Mouse (Mus musculus) forebrain, embryonic 10.5 days (tissue): ENCODE results near the gene Prrt1. TPM values are rescaled to one million over a fixed set of nuclear protein-coding genes. Genes with fewer than 3 reads are reported as not detected.

Source experiments
- DNase-seq: peaks from one replicate; pipeline ENCODE4 v3.0.0-alpha.2; 2017; ENCODE audit warnings: low spot score; ENCODE audit errors: extremely low spot score
- H3K27ac ChIP-seq: fragments of 300-500 bp; sonication (generic); 2 replicates; pipeline ENCODE4 v1.5.1; 2016; ENCODE audit warnings: mild to moderate bottlenecking
- H3K27me3 ChIP-seq: fragments of 300-500 bp; sonication (generic); 2 replicates; pipeline ENCODE4 v1.6.1; 2016; ENCODE audit warnings: mild to moderate bottlenecking; ENCODE audit not compliant: poor library complexity, severe bottlenecking
- H3K36me3 ChIP-seq: fragments of 300-500 bp; sonication (generic); replicated peaks from 2 replicates; pipeline ENCODE4 v1.6.1; 2016; ENCODE audit warnings: mild to moderate bottlenecking, moderate library complexity
- H3K4me1 ChIP-seq: fragments of 300-500 bp; sonication (generic); 2 replicates; pipeline ENCODE4 v1.6.1; 2016
- H3K4me3 ChIP-seq: fragments of 300-500 bp; sonication (generic); 2 replicates; pipeline ENCODE4 v1.5.1; 2016; ENCODE audit warnings: mild to moderate bottlenecking, moderate library complexity
- H3K9me3 ChIP-seq: fragments of 300-500 bp; sonication (generic); 2 replicates; pipeline ENCODE4 v1.6.1; 2016; ENCODE audit warnings: mild to moderate bottlenecking, moderate library complexity
- WGBS: fragments of 180-500 bp; shearing (Covaris S2); methylation state at CpG from one replicate; pipeline ENCODE4 v1.1.7; 2016; 5-methylcytosine and 5-hydroxymethylcytosine counted together
- polyA plus RNA-seq: library from polyadenylated mRNA; unstranded; fragments of >200 nt; fragmentation: Nextera tagmentation; extraction: Ambion mirVana; gene quantifications from 2 replicates; pipeline ENCODE4 v1.2.1, GENCODE M21; 2016

Prrt1 gene
- polyA plus RNA-seq, 1 experiment from 2014 or later = 0.62 TPM

GRCm38 (mm10) chr17:34674524-34675204 lies 45.3 kb downstream of the Prrt1 start:
- Histone ChIP-seq H3K4me3 (no peak overlapping the region), H3K27ac (no peak overlapping the region), H3K36me3 (no peaks in the 10 kb centered on the region), H3K27me3 (peaks cover 85% of the 10 kb centered on the region), H3K4me1 (peaks cover 22% of the 10 kb centered on the region), H3K9me3 (no peaks in the 10 kb centered on the region)
- WGBS = 73% methylated on average over 11 of the region's 11 CpGs
- no peak for DNase-seq

GRCm38 (mm10) chr17:34675205-34676092 lies 46.1 kb downstream of the Prrt1 start:
- Histone ChIP-seq H3K27me3 (peaks cover 85% of the 10 kb centered on the region), H3K27ac (no peak overlapping the region), H3K9me3 (no peaks in the 10 kb centered on the region), H3K4me3 (no peak overlapping the region), H3K36me3 (no peaks in the 10 kb centered on the region), H3K4me1 (peaks cover 22% of the 10 kb centered on the region)
- 79% methylated on average over 13 of the region's 13 CpGs for WGBS
- no peak for DNase-seq

- peaks cover 81% of the 10 kb centered on the region for H3K27me3 ChIP-seq
- H3K36me3 ChIP-seq = no peaks in the 10 kb centered on the region
- WGBS = 84% methylated on average over 6 of the region's 6 CpGs
- DNase-seq = no peak
- no peak overlapping the region for H3K27ac ChIP-seq
- H3K9me3 ChIP-seq = no peaks in the 10 kb centered on the region
- peaks cover 16% of the 10 kb centered on the region for H3K4me1 ChIP-seq
- no peak overlapping the region for H3K4me3 ChIP-seq
Measured at GRCm38 (mm10) chr17:34676093-34676460, 46.7 kb downstream of the Prrt1 start.

- no peak for DNase-seq
- H3K4me1 ChIP-seq = peaks cover 11% of the 10 kb centered on the region
- H3K9me3 ChIP-seq = no peaks in the 10 kb centered on the region
- H3K4me3 ChIP-seq = no peak overlapping the region
- H3K36me3 ChIP-seq = no peaks in the 10 kb centered on the region
- H3K27me3 ChIP-seq = peaks cover 76% of the 10 kb centered on the region
- no peak overlapping the region for H3K27ac ChIP-seq
- 77% methylated on average over 12 of the region's 12 CpGs for WGBS
Measured at GRCm38 (mm10) chr17:34676671-34677070, 47.3 kb downstream of the Prrt1 start.

- Histone ChIP-seq H3K27ac (no peak overlapping the region), H3K9me3 (no peaks in the 10 kb centered on the region), H3K36me3 (no peaks in the 10 kb centered on the region), H3K27me3 (peaks cover 43% of the 10 kb centered on the region), H3K4me3 (no peak overlapping the region), H3K4me1 (0 out of 2 replicates have a peak, but pooled peaks cover 7% of the 10 kb centered on the region)
- no peak for DNase-seq
- WGBS = 85% methylated on average over 26 of the region's 26 CpGs
Measured at GRCm38 (mm10) chr17:34680191-34680590, 50.9 kb downstream of the Prrt1 start.

- H3K27ac ChIP-seq = no peak overlapping the region
- no peaks in the 10 kb centered on the region for H3K36me3 ChIP-seq
- 83% methylated on average over 4 of the region's 4 CpGs for WGBS
- H3K4me3 ChIP-seq = no peak overlapping the region
- no peak for DNase-seq
- peaks cover 39% of the 10 kb centered on the region for H3K27me3 ChIP-seq
- H3K9me3 ChIP-seq = no peaks in the 10 kb centered on the region
- 0 out of 2 replicates have a peak, but pooled peaks cover 7% of the 10 kb centered on the region for H3K4me1 ChIP-seq
Measured at GRCm38 (mm10) chr17:34680621-34681020, 51.3 kb downstream of the Prrt1 start.

GRCm38 (mm10) chr17:34681132-34681571 lies 51.8 kb downstream of the Prrt1 start:
- 87% methylated on average over 17 of the region's 17 CpGs for WGBS
- H3K27ac ChIP-seq = no peak overlapping the region
- DNase-seq = no peak

GRCm38 (mm10) chr17:34681881-34682536 lies 52.7 kb downstream of the Prrt1 start:
- no peaks in the 10 kb centered on the region for H3K36me3 ChIP-seq
- H3K4me3 ChIP-seq = no peak overlapping the region
- peaks cover 29% of the 10 kb centered on the region for H3K27me3 ChIP-seq
- DNase-seq = no peak
- H3K4me1 ChIP-seq = 0 out of 2 replicates have a peak, but pooled peaks cover 7% of the 10 kb centered on the region
- 79% methylated on average over 11 of the region's 11 CpGs for WGBS
- no peak overlapping the region for H3K27ac ChIP-seq
- no peaks in the 10 kb centered on the region for H3K9me3 ChIP-seq

More at GRCm38 (mm10) chr17:34681132-34681571, 51.8 kb downstream of the Prrt1 start:
- H3K36me3 ChIP-seq = no peaks in the 10 kb centered on the region
- H3K9me3 ChIP-seq = no peaks in the 10 kb centered on the region
- no peak overlapping the region for H3K4me3 ChIP-seq
- H3K27me3 ChIP-seq = peaks cover 34% of the 10 kb centered on the region
- H3K4me1 ChIP-seq = 0 out of 2 replicates have a peak, but pooled peaks cover 7% of the 10 kb centered on the region

Other genes starting within 250 kb of the Prrt1 start
- gene BC051142, start 230.7 kb upstream of the Prrt1 start, polyA plus RNA-seq = 1.3 and 1.6 TPM in 2 replicates
- not detected in 2 replicates for gene Btnl4, start 152.2 kb upstream of the Prrt1 start, polyA plus RNA-seq
- gene Btnl6, start 112.2 kb upstream of the Prrt1 start, polyA plus RNA-seq = not detected in 2 replicates
- 6.1 and 7.0 TPM in 2 replicates for gene Notch4, start 65.3 kb upstream of the Prrt1 start, polyA plus RNA-seq
- gene Gpsm3, start 39.7 kb upstream of the Prrt1 start, polyA plus RNA-seq = 5.9 and 6.5 TPM in 2 replicates
- gene Pbx2, start 38.3 kb upstream of the Prrt1 start, polyA plus RNA-seq = 15.6 and 15.7 TPM in 2 replicates
- gene Ager, start 31.7 kb upstream of the Prrt1 start, polyA plus RNA-seq = 2.3 TPM in 2 replicates
- gene Rnf5, start 25.8 kb upstream of the Prrt1 start, polyA plus RNA-seq = 185 and 186 TPM in 2 replicates
- 60.8 and 62.7 TPM in 2 replicates for gene Agpat1, start 25.3 kb upstream of the Prrt1 start, polyA plus RNA-seq
- 1.6 and 3.1 TPM in 2 replicates for gene Egfl8, start 13.6 kb upstream of the Prrt1 start, polyA plus RNA-seq
- gene Ppt2, start 1.0 kb upstream of the Prrt1 start, polyA plus RNA-seq = 22.1 and 22.4 TPM in 2 replicates
- gene Fkbpl, start 15.2 kb downstream of the Prrt1 start, polyA plus RNA-seq = 14.8 and 15.5 TPM in 2 replicates
- gene Atf6b, start 17.6 kb downstream of the Prrt1 start, polyA plus RNA-seq = 105 and 106 TPM in 2 replicates
- not detected in 2 replicates for gene Tnxb, start 41.0 kb downstream of the Prrt1 start, polyA plus RNA-seq
- gene C4b, start 114.3 kb downstream of the Prrt1 start, polyA plus RNA-seq = not detected in 2 replicates
- gene Cyp21a1, start 175.0 kb downstream of the Prrt1 start, polyA plus RNA-seq = not detected in 2 replicates
- gene Stk19, start 207.4 kb downstream of the Prrt1 start, polyA plus RNA-seq = 28.6 and 31.6 TPM in 2 replicates
- gene Dxo, start 207.5 kb downstream of the Prrt1 start, polyA plus RNA-seq = 80.2 and 83.0 TPM in 2 replicates
- 58.0 and 58.3 TPM in 2 replicates for gene Skiv2l, start 220.7 kb downstream of the Prrt1 start, polyA plus RNA-seq
- 150 and 153 TPM in 2 replicates for gene Nelfe, start 220.9 kb downstream of the Prrt1 start, polyA plus RNA-seq
- gene Cfb, start 233.0 kb downstream of the Prrt1 start, polyA plus RNA-seq = 1.8 and 2.7 TPM in 2 replicates
- gene Zbtb12, start 249.9 kb downstream of the Prrt1 start, polyA plus RNA-seq = 6.6 and 7.0 TPM in 2 replicates